In genomic region chr11:69372056-69372779, GRCm38 (mm10) we compare ENCODE assay signal across 7 mouse cellular contexts. TPM values are rescaled to one million over a fixed set of nuclear protein-coding genes. Genes with fewer than 3 reads are reported as not detected.
A peak's percentile ranks its signal among the peaks of the same experiment; 100 is the strongest.
DNase-seq lines count a peak whose midpoint lies in the region; ATAC-seq and TF ChIP-seq lines count a peak whose summit lies in the region.

No protein-coding gene starts in this region.

- TF ChIP-seq POLR2A in myocyte (IDR thresholded peaks at IDR 0.05; ENCODE audit: insufficient read length, low read depth), result no peak

- TF ChIP-seq CTCF in stomach, postnatal 0 days (IDR thresholded peaks at IDR 0.05; ENCODE audit: low read depth), result no peak

- H3K27me3 ChIP-seq in stomach, embryonic 14.5 days (ENCODE audit: control insufficient read depth, insufficient read depth, low read length), result no peaks in the 10 kb centered on the region
- H3K27me3 ChIP-seq in stomach, postnatal 0 days (ENCODE audit: control insufficient read depth, insufficient read depth, low read length), result no peaks in the 10 kb centered on the region
- no peaks in the 10 kb centered on the region for H3K27me3 ChIP-seq in hindbrain, embryonic 14.5 days (ENCODE audit: control insufficient read depth, insufficient read depth, low read length)
- H3K27me3 ChIP-seq in myocyte (ENCODE audit: control insufficient read depth, insufficient read depth, insufficient read length), result no peaks in the 10 kb centered on the region

- peak overlapping the region; percentile 64; the same call in 1 of the 2 replicates for H3K27ac ChIP-seq in stomach, embryonic 14.5 days (ENCODE audit: low read length)
- no peak overlapping the region; the same call in 1 of the 2 replicates for H3K27ac ChIP-seq in stomach, postnatal 0 days (replicated peaks)
- peak overlapping the region; percentile 81 for H3K27ac ChIP-seq in hindbrain, embryonic 14.5 days

- H3K79me2 ChIP-seq in myocyte (ENCODE audit: control insufficient read depth, insufficient read depth), result no peaks in the 10 kb centered on the region

- TF ChIP-seq EP300 in stomach, postnatal 0 days (optimal IDR thresholded peaks at IDR 0.05), result no peak

- no peak overlapping the region for H3K4me3 ChIP-seq in stomach, embryonic 14.5 days (ENCODE audit: low read depth, low read length)
- H3K4me3 ChIP-seq in stomach, postnatal 0 days (ENCODE audit: low read depth, low read length), result no peak overlapping the region
- no peak overlapping the region for H3K4me3 ChIP-seq in hindbrain, embryonic 14.5 days (replicated peaks; ENCODE audit: low read length)
- no peak overlapping the region for H3K4me3 ChIP-seq in myocyte

- H3K9me3 ChIP-seq in stomach, embryonic 14.5 days (ENCODE audit: control insufficient read depth, low read depth, low read length), result no peaks in the 10 kb centered on the region
- H3K9me3 ChIP-seq in stomach, postnatal 0 days (ENCODE audit: control insufficient read depth, low read length), result no peaks in the 10 kb centered on the region
- no peaks in the 10 kb centered on the region for H3K9me3 ChIP-seq in hindbrain, embryonic 14.5 days (ENCODE audit: control insufficient read depth, low read length)

- ATAC-seq in stomach, embryonic 14.5 days (ENCODE audit: insufficient number of reproducible peaks, insufficient read depth, low FRiP score, low read depth), result no peak
- ATAC-seq in stomach, postnatal 0 days (ENCODE audit: low FRiP score, low TSS enrichment), result no peak
- ATAC-seq in hindbrain, embryonic 14.5 days (ENCODE audit: low FRiP score), result no peak

- no peak overlapping the region for H3K9ac ChIP-seq in stomach, embryonic 14.5 days (replicated peaks; ENCODE audit: low read depth, low read length)
- no peak overlapping the region for H3K9ac ChIP-seq in stomach, postnatal 0 days (ENCODE audit: low read length)
- no peak overlapping the region for H3K9ac ChIP-seq in hindbrain, embryonic 14.5 days

- peaks cover 11% of the 10 kb centered on the region; the same call in 1 of the 2 replicates for H3K36me3 ChIP-seq in stomach, embryonic 14.5 days (ENCODE audit: control insufficient read depth, insufficient read depth, low read length)
- no peaks in the 10 kb centered on the region for H3K36me3 ChIP-seq in stomach, postnatal 0 days (ENCODE audit: control insufficient read depth, insufficient read depth, low read length)
- H3K36me3 ChIP-seq in hindbrain, embryonic 14.5 days (replicated peaks; ENCODE audit: control insufficient read depth, insufficient read depth), result peaks cover 2% of the 10 kb centered on the region; the same call in 1 of the 2 replicates
- no peaks in the 10 kb centered on the region for H3K36me3 ChIP-seq in myocyte (ENCODE audit: control insufficient read depth, insufficient read depth)

- peak overlapping the region; percentile 19; the same call in 1 of the 2 replicates for H3K4me2 ChIP-seq in stomach, embryonic 14.5 days (replicated peaks; ENCODE audit: low read depth, low read length)
- no peak overlapping the region for H3K4me2 ChIP-seq in stomach, postnatal 0 days (replicated peaks; ENCODE audit: low read depth)
- peak overlapping the region; percentile 31 for H3K4me2 ChIP-seq in hindbrain, embryonic 14.5 days (replicated peaks)
- peak overlapping the region; percentile 0 for H3K4me2 ChIP-seq in myocyte (ENCODE audit: low read depth)

- H3ac ChIP-seq in myocyte (ENCODE audit: control insufficient read depth, insufficient read length), result no peak overlapping the region

- 23% methylated on average over 12 of the region's 12 CpGs for WGBS in stomach, embryonic 14.5 days
- 31% methylated on average over 12 of the region's 12 CpGs for WGBS in stomach, postnatal 0 days
- 33% methylated on average over 12 of the region's 12 CpGs for WGBS in hindbrain, embryonic 14.5 days

- no peak for DNase-seq in stomach, postnatal 0 days (ENCODE audit: low spot score)
- DNase-seq in cerebellum, postnatal 36 days, result peak; percentile 87 to 92
- peak; percentile 47 for DNase-seq in hindbrain, embryonic 14.5 days (ENCODE audit: low spot score)
- peak; percentile 85 to 90 for DNase-seq in layer of hippocampus, postnatal 36 days
- no peak for DNase-seq in urinary bladder, adult 2 months (ENCODE audit: low spot score)

- H3K4me1 ChIP-seq in stomach, embryonic 14.5 days (ENCODE audit: control insufficient read depth, insufficient read depth, low read length), result peaks cover 32% of the 10 kb centered on the region
- H3K4me1 ChIP-seq in stomach, postnatal 0 days (replicated peaks; ENCODE audit: control insufficient read depth, insufficient read depth), result peaks cover 5% of the 10 kb centered on the region; the same call in 1 of the 2 replicates
- H3K4me1 ChIP-seq in hindbrain, embryonic 14.5 days (replicated peaks; ENCODE audit: control insufficient read depth, insufficient read depth, low read length), result peaks cover 25% of the 10 kb centered on the region

TF ChIP-seq in myocyte, 11 proteins besides CTCF, POLR2A, EP300 and RAD21:
- TF ChIP-seq MYOD1 (IDR thresholded peaks at IDR 0.05; ENCODE audit: control insufficient read depth in 1 of 3, insufficient read length in 2 of 3, low read depth in 2 of 3) (peak in 2 of 3 experiments; percentile 9 to 40), TCF12 (IDR thresholded peaks at IDR 0.05; ENCODE audit: insufficient read depth, poor library complexity, severe bottlenecking) (no peak)

RNA-seq across cellular contexts. Expression of gene Chd3, which starts 3.0 kb away (rescaled TPM):
- 85.3 and 87.4 TPM in 2 replicates for polyA plus RNA-seq in stomach, embryonic 14.5 days (2014; fragmentation: Nextera tagmentation; extraction: Ambion mirVana)
- 18.4 and 18.9 TPM in 2 replicates for polyA plus RNA-seq in stomach, postnatal 0 days (2015; fragmentation: Nextera tagmentation; extraction: Ambion mirVana)
- 67.5 and 76.6 TPM in 2 replicates for polyA plus RNA-seq in hindbrain, embryonic 14.5 days (2014; fragmentation: Nextera tagmentation; extraction: Ambion mirVana)
- 100 to 1,000 TPM; 537 to 553 TPM for total RNA-seq in layer of hippocampus, postnatal 36 days (2021)
- 148 TPM for polyA plus RNA-seq in myocyte (2012; fragmentation: generic; extraction: Trizol)
- polyA plus RNA-seq in urinary bladder, adult 2 months (2012; rRNA removed), result 85.5 and 132 TPM in 2 replicates

RNA-seq across cellular contexts. Expression of gene Naa38, which starts 23.1 kb away (rescaled TPM):
- 158 and 177 TPM in 2 replicates for polyA plus RNA-seq in stomach, embryonic 14.5 days (2014; fragmentation: Nextera tagmentation; extraction: Ambion mirVana)
- polyA plus RNA-seq in stomach, postnatal 0 days (2015; fragmentation: Nextera tagmentation; extraction: Ambion mirVana), result 153 and 170 TPM in 2 replicates
- 117 and 130 TPM in 2 replicates for polyA plus RNA-seq in hindbrain, embryonic 14.5 days (2014; fragmentation: Nextera tagmentation; extraction: Ambion mirVana)
- total RNA-seq in layer of hippocampus, postnatal 36 days (2021), result 100 to 1,000 TPM; 117 to 118 TPM
- polyA plus RNA-seq in myocyte (2012; fragmentation: generic; extraction: Trizol), result 126 TPM
- 143 and 188 TPM in 2 replicates for polyA plus RNA-seq in urinary bladder, adult 2 months (2012; rRNA removed)

RNA-seq across cellular contexts. Expression of gene Cyb5d1, which starts 23.2 kb away (rescaled TPM):
- 15.0 and 23.5 TPM in 2 replicates for polyA plus RNA-seq in stomach, embryonic 14.5 days (2014; fragmentation: Nextera tagmentation; extraction: Ambion mirVana)
- 9.1 and 9.5 TPM in 2 replicates for polyA plus RNA-seq in stomach, postnatal 0 days (2015; fragmentation: Nextera tagmentation; extraction: Ambion mirVana)
- polyA plus RNA-seq in hindbrain, embryonic 14.5 days (2014; fragmentation: Nextera tagmentation; extraction: Ambion mirVana), result 23.9 and 26.7 TPM in 2 replicates
- total RNA-seq in layer of hippocampus, postnatal 36 days (2021), result 10 to 100 TPM; 44.6 to 48.6 TPM
- polyA plus RNA-seq in myocyte (2012; fragmentation: generic; extraction: Trizol), result 23.0 TPM
- polyA plus RNA-seq in urinary bladder, adult 2 months (2012; rRNA removed), result 43.0 and 48.0 TPM in 2 replicates

RNA-seq across cellular contexts. Expression of gene Tmem88, which starts 25.8 kb away (rescaled TPM):
- 30.0 and 30.3 TPM in 2 replicates for polyA plus RNA-seq in stomach, embryonic 14.5 days (2014; fragmentation: Nextera tagmentation; extraction: Ambion mirVana)
- polyA plus RNA-seq in stomach, postnatal 0 days (2015; fragmentation: Nextera tagmentation; extraction: Ambion mirVana), result 14.9 and 17.8 TPM in 2 replicates
- polyA plus RNA-seq in hindbrain, embryonic 14.5 days (2014; fragmentation: Nextera tagmentation; extraction: Ambion mirVana), result 5.4 and 7.7 TPM in 2 replicates
- 1 to 10 TPM; 1.8 to 2.6 TPM for total RNA-seq in layer of hippocampus, postnatal 36 days (2021)
- polyA plus RNA-seq in myocyte (2012; fragmentation: generic; extraction: Trizol), result 0.16 TPM
- 11.5 and 11.6 TPM in 2 replicates for polyA plus RNA-seq in urinary bladder, adult 2 months (2012; rRNA removed)

RNA-seq across cellular contexts. Expression of gene Rnf227, which starts 32.0 kb away (rescaled TPM):
- polyA plus RNA-seq in stomach, embryonic 14.5 days (2014; fragmentation: Nextera tagmentation; extraction: Ambion mirVana), result 15.3 and 16.3 TPM in 2 replicates
- 46.2 and 49.4 TPM in 2 replicates for polyA plus RNA-seq in stomach, postnatal 0 days (2015; fragmentation: Nextera tagmentation; extraction: Ambion mirVana)
- 224 and 231 TPM in 2 replicates for polyA plus RNA-seq in hindbrain, embryonic 14.5 days (2014; fragmentation: Nextera tagmentation; extraction: Ambion mirVana)
- 100 to 1,000 TPM; 111 to 119 TPM for total RNA-seq in layer of hippocampus, postnatal 36 days (2021)
- polyA plus RNA-seq in myocyte (2012; fragmentation: generic; extraction: Trizol), result 2.5 TPM
- 3.0 and 4.2 TPM in 2 replicates for polyA plus RNA-seq in urinary bladder, adult 2 months (2012; rRNA removed)

Comparison
In these comparisons a context has a peak if more than half of its experiments do, and no peak if none do; other contexts are left out.
1. DNase-seq: peak in cerebellum, postnatal 36 days (2 of 2), hindbrain, embryonic 14.5 days (single experiment) and layer of hippocampus, postnatal 36 days (2 of 2); none in stomach, postnatal 0 days (single experiment) and urinary bladder, adult 2 months (single experiment).